Mouse (Mus musculus) layer of hippocampus, postnatal 10 days (tissue): ENCODE measurements around the gene Apoc2. TPM values are rescaled to one million over a fixed set of nuclear protein-coding genes. Genes with fewer than 3 reads are reported as not detected.

ENCODE experiments used
- DNase-seq, 2 experiments: peaks; one replicate each; pipeline ENCODE4 v3.0.0; 2021; ENCODE audit warnings: low spot score in 2 of 2
- long read RNA-seq: library from polyadenylated mRNA; stranded (forward); transcript quantifications from one replicate; pipeline ENCODE4 v2.0.0, GENCODE M21; 2023
- total RNA-seq, 2 experiments: library from RNA; stranded (reverse); gene quantifications; 2 replicates each; pipeline ENCODE4 v1.2.3; 2021

Gene Apoc2
- not detected for total RNA-seq
- long read RNA-seq = 0 reads

- no peak for DNase-seq
Measured at GRCm38 (mm10) chr7:19677872-19678271, at the start of gene Apoc2. Gene Apoc2 (minus strand): TSS chr7:19677941.

GRCm38 (mm10) chr7:19726541-19726940 lies 48.8 kb upstream of the Apoc2 start:
- no peak for DNase-seq

GRCm38 (mm10) chr7:19724167-19724566 lies 46.4 kb upstream of the Apoc2 start:
- DNase-seq = no peak

GRCm38 (mm10) chr7:19722754-19723195 lies 45.0 kb upstream of the Apoc2 start:
- DNase-seq = no peak

GRCm38 (mm10) chr7:19719200-19719599 lies 41.5 kb upstream of the Apoc2 start:
- DNase-seq = no peak

- DNase-seq = no peak
Measured at GRCm38 (mm10) chr7:19718297-19718952, 40.7 kb upstream of the Apoc2 start.

- DNase-seq = no peak
Measured at GRCm38 (mm10) chr7:19717346-19717745, 39.6 kb upstream of the Apoc2 start.

- no peak for DNase-seq
Measured at GRCm38 (mm10) chr7:19716822-19717221, 39.1 kb upstream of the Apoc2 start.

GRCm38 (mm10) chr7:19716055-19716682 lies 38.4 kb upstream of the Apoc2 start:
- no peak for DNase-seq

GRCm38 (mm10) chr7:19715239-19716054 lies 37.7 kb upstream of the Apoc2 start, which contains the start of gene Tomm40:
Gene Tomm40 (minus strand): TSS chr7:19715438.
- DNase-seq = peak; percentile 96 to 97

GRCm38 (mm10) chr7:19714836-19715235 lies 37.1 kb upstream of the Apoc2 start:
- no peak for DNase-seq

GRCm38 (mm10) chr7:19713598-19713997 lies 35.9 kb upstream of the Apoc2 start:
- DNase-seq = no peak

- no peak for DNase-seq
Measured at GRCm38 (mm10) chr7:19713196-19713595, 35.5 kb upstream of the Apoc2 start.

GRCm38 (mm10) chr7:19712414-19712813 lies 34.7 kb upstream of the Apoc2 start:
- DNase-seq = no peak

- no peak for DNase-seq
Measured at GRCm38 (mm10) chr7:19710650-19711049, 32.9 kb upstream of the Apoc2 start.

GRCm38 (mm10) chr7:19705271-19705670 lies 27.5 kb upstream of the Apoc2 start:
- DNase-seq = no peak

- no peak for DNase-seq
Measured at GRCm38 (mm10) chr7:19704475-19704874, 26.7 kb upstream of the Apoc2 start.

GRCm38 (mm10) chr7:19702859-19703555 lies 25.3 kb upstream of the Apoc2 start:
- DNase-seq = no peak

GRCm38 (mm10) chr7:19701069-19701761 lies 23.5 kb upstream of the Apoc2 start:
- DNase-seq = peak; percentile 73 to 79

GRCm38 (mm10) chr7:19700299-19701068 lies 22.7 kb upstream of the Apoc2 start:
- DNase-seq = no peak
